Mouse (Mus musculus): ENCODE results near the gene Gck. TPM values are rescaled to one million over a fixed set of nuclear protein-coding genes. Genes with fewer than 3 reads are reported as not detected.

The Gck gene
- polyA plus RNA-seq, 1 experiment from 2014 or later = 1.2 TPM

DNA sequence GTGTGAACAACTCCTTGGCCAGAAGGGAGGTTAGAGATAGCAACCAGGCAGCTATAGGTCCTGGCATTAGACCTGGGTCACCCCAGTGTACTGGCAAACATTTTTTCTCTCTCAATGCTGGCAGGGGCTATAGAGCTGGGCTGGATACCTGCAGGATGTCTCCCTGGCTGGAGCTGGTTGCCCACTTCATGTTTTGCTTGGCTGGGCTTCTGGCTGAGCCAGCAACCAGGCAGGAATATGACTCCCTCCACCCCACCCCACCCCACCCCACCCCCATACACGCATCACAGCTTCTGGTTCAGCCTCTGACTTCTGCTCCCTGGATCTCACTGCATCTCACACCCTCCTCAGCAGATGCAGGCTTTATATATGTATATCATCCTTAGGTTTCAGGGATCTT is 97.6 kb downstream of the Gck start:
- Histone ChIP-seq H3K9me3 (ENCODE audit: low read length) (no peaks in the 10 kb centered on the region), H3K4me2 (replicated peaks; ENCODE audit: low read depth, low read length) (no peak overlapping the region), H3K9ac (replicated peaks; ENCODE audit: low read depth) (no peak overlapping the region), H3K27me3 (replicated peaks; ENCODE audit: insufficient read depth, low read length) (no peaks in the 10 kb centered on the region), H3K27ac (ENCODE audit: low read length) (no peak overlapping the region), H3K4me1 (ENCODE audit: insufficient read depth, low read depth, low read length) (no peaks in the 10 kb centered on the region), H3K36me3 (ENCODE audit: insufficient read depth, low read length) (no peaks in the 10 kb centered on the region), H3K4me3 (ENCODE audit: low read depth, low read length) (no peak overlapping the region)
- TF ChIP-seq CTCF (IDR thresholded peaks at IDR 0.05) (no peak), EP300 (IDR thresholded peaks at IDR 0.05) (no peak)
- no peak for DNase-seq (ENCODE audit: low spot score)
- WGBS = 27% methylated on average over 1 of the region's 1 CpGs
- ATAC-seq = no peak

DNA sequence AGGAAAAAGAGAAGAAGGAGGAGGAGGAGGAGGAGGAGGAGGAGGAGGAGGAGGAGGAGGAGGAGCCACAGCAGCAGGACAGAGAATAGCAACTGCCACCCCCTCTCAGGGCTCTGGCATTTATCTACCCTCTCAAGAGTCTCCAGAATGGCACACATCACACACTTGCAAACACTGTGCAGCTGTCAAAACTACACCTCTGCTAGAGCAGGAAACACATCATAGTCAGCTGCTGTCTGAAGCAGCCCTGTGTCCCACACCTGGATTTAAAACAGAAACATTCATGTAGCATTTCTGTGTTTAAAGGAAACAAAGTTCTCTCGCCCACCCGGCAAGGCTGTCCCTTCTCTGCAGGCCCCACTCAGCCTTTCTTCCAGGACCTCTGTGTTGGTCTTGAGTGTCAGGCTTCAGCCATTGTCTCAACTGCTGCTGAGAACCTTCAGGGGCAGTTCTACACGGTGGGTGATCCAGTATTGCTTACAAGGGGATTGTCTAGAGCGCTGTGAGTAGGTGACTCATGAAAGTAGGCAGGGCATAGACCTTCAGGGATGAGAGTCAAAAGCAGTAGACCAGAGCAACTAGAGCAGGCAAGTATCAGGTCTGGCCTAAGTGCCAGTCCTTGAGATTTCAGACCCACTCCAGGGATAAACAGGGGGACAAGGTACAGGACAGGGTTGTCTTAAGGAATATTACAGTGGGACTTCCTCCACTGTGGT is 98.7 kb downstream of the Gck start:
- Histone ChIP-seq H3K4me1 (ENCODE audit: insufficient read depth, low read depth, low read length) (no peaks in the 10 kb centered on the region), H3K4me2 (replicated peaks; ENCODE audit: low read depth, low read length) (no peak overlapping the region), H3K36me3 (ENCODE audit: insufficient read depth, low read length) (no peaks in the 10 kb centered on the region), H3K9me3 (ENCODE audit: low read length) (no peaks in the 10 kb centered on the region), H3K27ac (ENCODE audit: low read length) (no peak overlapping the region), H3K27me3 (replicated peaks; ENCODE audit: insufficient read depth, low read length) (no peaks in the 10 kb centered on the region), H3K4me3 (ENCODE audit: low read depth, low read length) (no peak overlapping the region), H3K9ac (replicated peaks; ENCODE audit: low read depth) (no peak overlapping the region)
- 50% methylated on average over 4 of the region's 4 CpGs for WGBS
- ATAC-seq = no peak
- TF ChIP-seq EP300 (IDR thresholded peaks at IDR 0.05) = no peak
- TF ChIP-seq CTCF (IDR thresholded peaks at IDR 0.05) = no peak
- no peak for DNase-seq (ENCODE audit: low spot score)

Other genes starting within 250 kb of the Gck start
- 178 and 201 TPM in 2 replicates for gene Mrps24, start 234.4 kb downstream of the Gck start, polyA plus RNA-seq (2015; fragmentation: Nextera tagmentation; extraction: Ambion mirVana)
- 18.3 and 19.0 TPM in 2 replicates for gene Urgcp, start 187.7 kb downstream of the Gck start, polyA plus RNA-seq (2015; fragmentation: Nextera tagmentation; extraction: Ambion mirVana)
- gene Dbnl, start 161.6 kb downstream of the Gck start, polyA plus RNA-seq (2015; fragmentation: Nextera tagmentation; extraction: Ambion mirVana) = 98.0 and 99.7 TPM in 2 replicates
- gene Pgam2, start 146.3 kb downstream of the Gck start, polyA plus RNA-seq (2015; fragmentation: Nextera tagmentation; extraction: Ambion mirVana) = 28.8 and 29.8 TPM in 2 replicates
- gene Polm, start 112.1 kb downstream of the Gck start, polyA plus RNA-seq (2015; fragmentation: Nextera tagmentation; extraction: Ambion mirVana) = 5.9 and 8.2 TPM in 2 replicates
- gene Aebp1, start 88.1 kb downstream of the Gck start, polyA plus RNA-seq (2015; fragmentation: Nextera tagmentation; extraction: Ambion mirVana) = 21.8 and 22.3 TPM in 2 replicates
- 30.1 and 34.1 TPM in 2 replicates for gene Pold2, start 71.8 kb downstream of the Gck start, polyA plus RNA-seq (2015; fragmentation: Nextera tagmentation; extraction: Ambion mirVana)
- 327 and 405 TPM in 2 replicates for gene Myl7, start 51.3 kb downstream of the Gck start, polyA plus RNA-seq (2015; fragmentation: Nextera tagmentation; extraction: Ambion mirVana)
- gene Ykt6, start 5.6 kb upstream of the Gck start, polyA plus RNA-seq (2015; fragmentation: Nextera tagmentation; extraction: Ambion mirVana) = 40.2 and 40.9 TPM in 2 replicates
- 2.9 TPM in 2 replicates for gene Camk2b, start 116.3 kb upstream of the Gck start, polyA plus RNA-seq (2015; fragmentation: Nextera tagmentation; extraction: Ambion mirVana)
- gene A730071L15Rik, start 249.9 kb upstream of the Gck start, polyA plus RNA-seq (2015; fragmentation: Nextera tagmentation; extraction: Ambion mirVana) = 0.39 and 0.50 TPM in 2 replicates